Comparison of ENCODE assay signal across 20 mouse cellular contexts in the genomic region with DNA sequence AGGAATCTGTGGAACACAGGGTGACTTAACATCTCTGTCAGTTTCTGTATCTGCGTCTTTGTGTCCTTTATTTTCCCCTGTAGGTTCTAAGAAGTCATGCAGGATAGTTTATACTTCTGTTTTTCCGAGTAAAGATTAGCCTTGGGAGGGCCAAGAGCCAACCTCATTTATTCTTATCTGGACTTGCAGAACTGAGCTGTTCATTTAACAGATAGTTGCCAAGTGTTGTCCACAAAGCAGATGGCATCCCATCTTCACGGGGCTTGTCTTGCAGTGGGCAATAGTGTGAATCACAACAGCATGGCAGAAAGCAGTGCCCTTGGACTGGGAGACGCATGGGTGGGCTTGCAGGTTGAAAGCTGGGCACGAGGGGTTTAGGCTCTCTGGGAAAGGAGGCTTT. TPM values are rescaled to one million over a fixed set of nuclear protein-coding genes. Genes with fewer than 3 reads are reported as not detected.
DNase-seq lines count a peak whose midpoint lies in the region; ATAC-seq lines count a peak whose summit lies in the region.
"Had no signal": no experiment of that assay in that cellular context is flagged by ENCODE, and none has a peak within 500 bp of the region (broad histone marks: within the 10 kb centered on the region; RNA-seq: fewer than 3 reads in every experiment).

No protein-coding gene starts in this region.

- no peaks in the 10 kb centered on the region for H3K9me3 ChIP-seq in liver, embryonic 11.5 days (ENCODE audit: control insufficient read depth, low read length)
- H3K9me3 ChIP-seq: limb, embryonic 12.5 days; lung, embryonic 15.5 days; midbrain, embryonic 12.5 days; neural tube, embryonic 12.5 days had no signal

- H3K27me3 ChIP-seq in liver, embryonic 11.5 days (replicated peaks; ENCODE audit: control insufficient read depth, insufficient read depth, low read length): peaks cover 22% of the 10 kb centered on the region

- H3K4me3 ChIP-seq in liver, embryonic 11.5 days (ENCODE audit: low read depth, low read length): no peak overlapping the region
- H3K4me3 ChIP-seq: limb, embryonic 12.5 days; lung, embryonic 15.5 days; midbrain, embryonic 12.5 days; neural tube, embryonic 12.5 days had no signal

- peak overlapping the region; percentile 89; the same call in 1 of the 2 replicates for H3K27ac ChIP-seq in liver, embryonic 11.5 days (ENCODE audit: low read depth, low read length)
- H3K27ac ChIP-seq: limb, embryonic 12.5 days; lung, embryonic 15.5 days; macrophage; midbrain, embryonic 12.5 days; neural tube, embryonic 12.5 days had no signal

- intact Hi-C loops in left cerebral cortex, postnatal 36 days (cut with DNase I): no loop called here

- H3K9ac ChIP-seq in liver, embryonic 11.5 days (ENCODE audit: low read depth, low read length): no peak overlapping the region
- H3K9ac ChIP-seq: limb, embryonic 12.5 days; lung, embryonic 15.5 days; midbrain, embryonic 12.5 days; neural tube, embryonic 12.5 days had no signal

- DNase-seq in brain, adult 2 months (ENCODE audit: low read depth, low spot score): peak; percentile 55
- peak; percentile 77 for DNase-seq in c-Kit-positive CD71-positive TER-119-positive erythroid progenitor cells, embryonic 14.5 days (ENCODE audit: low spot score)
- DNase-seq in liver, embryonic 11.5 days (ENCODE audit: low spot score): no peak
- DNase-seq in natural killer cell, adult 2 months (ENCODE audit: low spot score in 2 of 2): no peak
- no peak for DNase-seq in left cerebral cortex, postnatal 36 days (ENCODE audit: low spot score in 2 of 2)
- no peak for DNase-seq in kidney, postnatal 10 days
- DNase-seq: adrenal gland, postnatal 10 days; cerebellum, adult 2 months; cerebellum, postnatal 36 days; kidney, postnatal 25 days; right cerebral cortex, adult 18-20 months; thymus, adult 18-20 months had no signal

- ATAC-seq in liver, embryonic 11.5 days (replicated peaks; ENCODE audit: low FRiP score): peak; percentile 81
- ATAC-seq in megakaryocyte progenitor cell, adult 5-6 weeks (replicated peaks; ENCODE audit: poor library complexity): peak; percentile 74
- ATAC-seq: activated CD4-positive, CD25-positive, alpha-beta regulatory T cell, adult 4 months; forebrain, embryonic 14.5 days had no signal

- H3K4me1 ChIP-seq in liver, embryonic 11.5 days (replicated peaks; ENCODE audit: control insufficient read depth, insufficient read depth, low read length): peaks cover 37% of the 10 kb centered on the region

- 45% methylated on average over 5 of the region's 5 CpGs for WGBS in liver, embryonic 11.5 days

- H3K36me3 ChIP-seq in liver, embryonic 11.5 days (ENCODE audit: control insufficient read depth, insufficient read depth, low read length): no peaks in the 10 kb centered on the region
- H3K36me3 ChIP-seq: lung, embryonic 15.5 days; neural tube, embryonic 12.5 days had no signal

- H3K4me2 ChIP-seq in liver, embryonic 11.5 days: peak overlapping the region; percentile 52
- H3K4me2 ChIP-seq: limb, embryonic 12.5 days; lung, embryonic 15.5 days; midbrain, embryonic 12.5 days; neural tube, embryonic 12.5 days had no signal

RNA-seq across cellular contexts. Expression of gene Dnaja4, which starts 5.7 kb away (rescaled TPM):
- polyA plus RNA-seq in liver, embryonic 11.5 days (2014; fragmentation: Nextera tagmentation; extraction: Ambion mirVana): 11.7 and 13.2 TPM in 2 replicates
- total RNA-seq in megakaryocyte progenitor cell, adult 5-6 weeks (2015): 0.51 and 1.4 TPM in 2 replicates
- total RNA-seq in megakaryocyte progenitor cell, adult 5-6 weeks (2017): 1.3 and 1.8 TPM in 2 replicates
- 10 to 100 TPM; 38.8 to 42.9 TPM for total RNA-seq in left cerebral cortex, postnatal 36 days (2021)

RNA-seq across cellular contexts. Expression of gene Wdr61, which starts 30.0 kb away (rescaled TPM):
- polyA plus RNA-seq in liver, embryonic 11.5 days (2014; fragmentation: Nextera tagmentation; extraction: Ambion mirVana): 198 and 203 TPM in 2 replicates
- total RNA-seq in megakaryocyte progenitor cell, adult 5-6 weeks (2015): 127 and 129 TPM in 2 replicates
- total RNA-seq in megakaryocyte progenitor cell, adult 5-6 weeks (2017): 68.9 and 94.4 TPM in 2 replicates
- 10 to 100 TPM; 51.8 to 52.7 TPM for total RNA-seq in left cerebral cortex, postnatal 36 days (2021)

RNA-seq across cellular contexts. Expression of gene Acsbg1, which starts 42.7 kb away (rescaled TPM):
- polyA plus RNA-seq in liver, embryonic 11.5 days (2014; fragmentation: Nextera tagmentation; extraction: Ambion mirVana): 0.11 and 0.18 TPM in 2 replicates
- total RNA-seq in megakaryocyte progenitor cell, adult 5-6 weeks (2015): not detected in 2 replicates
- total RNA-seq in megakaryocyte progenitor cell, adult 5-6 weeks (2017): 0.20 and 2.9 TPM in 2 replicates
- total RNA-seq in left cerebral cortex, postnatal 36 days (2021): 100 to 1,000 TPM; 121 to 139 TPM
- polyA plus RNA-seq: macrophage had no signal

Comparison
In these comparisons a context has a peak if more than half of its experiments do, and no peak if none do; other contexts are left out.
1. DNase-seq: peak in brain, adult 2 months (single experiment) and c-Kit-positive CD71-positive TER-119-positive erythroid progenitor cells, embryonic 14.5 days (single experiment); none in liver, embryonic 11.5 days (single experiment), natural killer cell, adult 2 months (0 of 2), left cerebral cortex, postnatal 36 days (0 of 2) and kidney, postnatal 10 days (single experiment).
2. RNA of gene Dnaja4, which starts 5.7 kb away (total RNA-seq): 38.8 to 42.9 TPM in left cerebral cortex, postnatal 36 days; 0.51 to 1.8 TPM in megakaryocyte progenitor cell, adult 5-6 weeks; every median in the first group is over 10 times any median in the second.
3. RNA of gene Acsbg1, which starts 42.7 kb away (total RNA-seq): 121 to 139 TPM in left cerebral cortex, postnatal 36 days; 0.20 to 2.9 TPM in megakaryocyte progenitor cell, adult 5-6 weeks; every median in the first group is over 10 times any median in the second.